Mouse (Mus musculus): ENCODE data around the gene Clec1b.

- TF ChIP-seq EP300 (IDR thresholded peaks at IDR 0.05; ENCODE audit: low read depth) (no peak), CTCF (IDR thresholded peaks at IDR 0.05; ENCODE audit: low read depth) (no peak)
Observed at GRCm38 (mm10) chr6:129374937-129375471, 22.1 kb upstream of the Clec1b start.
